Mouse (Mus musculus): ENCODE measurements around the gene Crhr1.

Gene Crhr1

GRCm38 (mm10) chr11:104132580-104133441 lies at the start of gene Crhr1:
TSS of gene Crhr1 (plus strand) at chr11:104132855.
- peak; percentile 64 for DNase-seq (ENCODE audit: low read depth, low spot score)

DNA sequence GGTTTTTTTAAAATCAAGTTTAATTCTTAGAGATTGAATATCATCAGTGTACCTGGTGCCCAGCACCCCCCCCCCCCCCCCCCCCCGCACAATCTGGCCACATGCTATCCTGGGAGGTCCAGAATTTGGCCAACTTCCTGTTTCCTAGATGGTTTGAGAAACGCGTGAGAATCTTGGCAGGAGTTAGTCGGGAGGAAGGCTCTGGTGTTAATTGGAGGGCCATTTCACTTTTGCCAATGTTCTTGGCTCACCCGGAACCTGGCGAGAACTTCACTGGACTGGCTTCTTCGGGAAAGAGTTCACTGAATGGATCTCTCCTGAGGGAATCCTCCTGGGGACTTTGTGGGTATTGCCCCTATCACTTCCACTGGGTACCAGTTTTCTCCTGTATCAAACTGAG lies 49.4 kb upstream of the Crhr1 start:
- no peak for DNase-seq (ENCODE audit: low read depth, low spot score)

- DNase-seq (ENCODE audit: low read depth, low spot score): no peak
These were observed 48.9 kb upstream of the Crhr1 start for GRCm38 (mm10) chr11:104083716-104084115.

DNA sequence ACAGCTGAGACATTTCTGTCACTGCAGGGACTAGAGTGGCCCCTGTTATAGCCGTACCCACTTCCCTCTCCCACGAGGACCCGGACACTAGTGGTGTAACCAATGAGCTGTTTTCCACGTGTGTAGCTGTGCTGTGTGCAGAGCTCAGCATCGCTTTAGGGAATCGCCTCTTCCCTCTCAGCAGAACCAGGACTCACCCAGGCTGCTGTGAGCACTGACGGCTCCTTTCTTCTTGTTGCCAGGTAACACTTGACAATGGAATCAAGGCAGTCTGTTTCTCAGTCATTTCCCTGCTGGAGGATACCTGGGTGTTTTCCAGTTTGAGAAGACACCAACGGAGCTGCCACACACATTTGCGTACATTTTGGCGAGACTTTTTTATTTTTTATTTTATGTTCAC lies 44.1 kb upstream of the Crhr1 start:
- DNase-seq (ENCODE audit: low read depth, low spot score): no peak

GRCm38 (mm10) chr11:104090769-104091168 lies 41.9 kb upstream of the Crhr1 start:
- no peak for DNase-seq (ENCODE audit: low read depth, low spot score)

DNA sequence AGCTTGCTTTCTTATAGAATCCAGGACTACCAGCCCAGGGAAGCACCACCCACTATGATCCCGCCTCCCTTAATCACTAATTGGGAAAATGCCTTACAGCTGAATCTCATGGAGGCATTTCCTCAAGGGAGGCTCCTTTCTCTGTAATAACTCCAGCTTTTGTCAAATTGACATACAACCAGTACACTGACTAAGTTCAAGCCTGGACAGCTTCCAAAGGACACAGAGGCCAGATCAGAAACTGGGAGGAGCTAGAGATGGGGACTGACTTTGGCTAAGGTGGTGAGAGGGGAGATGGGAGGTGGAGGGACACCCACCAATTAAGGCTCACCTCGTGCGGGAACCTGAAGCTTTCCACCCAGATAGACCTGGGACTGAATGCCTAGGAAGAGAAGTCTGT lies 37.5 kb upstream of the Crhr1 start:
- no peak for DNase-seq (ENCODE audit: low read depth, low spot score)

- no peak for DNase-seq (ENCODE audit: low read depth, low spot score)
These were observed 36.1 kb upstream of the Crhr1 start for GRCm38 (mm10) chr11:104096536-104096935.

- no peak for DNase-seq (ENCODE audit: low read depth, low spot score)
These were observed 33.1 kb upstream of the Crhr1 start for GRCm38 (mm10) chr11:104099542-104099941.

GRCm38 (mm10) chr11:104102641-104103040 lies 30.0 kb upstream of the Crhr1 start:
- no peak for DNase-seq (ENCODE audit: low read depth, low spot score)

- DNase-seq (ENCODE audit: low read depth, low spot score): no peak
These were observed 26.3 kb upstream of the Crhr1 start for GRCm38 (mm10) chr11:104106329-104106728.

- DNase-seq (ENCODE audit: low read depth, low spot score): no peak
These were observed 25.7 kb upstream of the Crhr1 start for GRCm38 (mm10) chr11:104106969-104107368.

DNA sequence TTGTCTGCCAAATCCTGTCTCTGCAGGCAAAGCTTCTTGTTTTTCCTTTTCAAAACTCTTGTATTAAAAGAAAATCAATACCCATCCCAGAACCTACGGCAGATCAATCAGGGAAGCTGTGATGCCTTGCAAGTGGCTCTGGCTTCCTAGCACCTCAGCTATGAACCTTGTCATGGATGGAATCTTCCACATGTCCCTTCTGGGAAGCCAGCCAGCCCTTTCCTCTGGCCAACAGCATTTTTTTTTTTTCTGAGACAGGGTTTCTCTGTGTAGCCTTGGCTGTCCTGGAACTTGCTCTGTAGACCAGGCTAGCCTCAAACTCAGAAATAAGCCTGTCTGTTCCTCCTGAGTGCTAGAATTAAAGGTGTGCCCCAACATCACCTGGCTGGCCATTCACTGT lies 22.3 kb upstream of the Crhr1 start:
- no peak for DNase-seq (ENCODE audit: low read depth, low spot score)

- no peak for DNase-seq (ENCODE audit: low read depth, low spot score)
These were observed 20.8 kb upstream of the Crhr1 start for GRCm38 (mm10) chr11:104111851-104112250.

DNA sequence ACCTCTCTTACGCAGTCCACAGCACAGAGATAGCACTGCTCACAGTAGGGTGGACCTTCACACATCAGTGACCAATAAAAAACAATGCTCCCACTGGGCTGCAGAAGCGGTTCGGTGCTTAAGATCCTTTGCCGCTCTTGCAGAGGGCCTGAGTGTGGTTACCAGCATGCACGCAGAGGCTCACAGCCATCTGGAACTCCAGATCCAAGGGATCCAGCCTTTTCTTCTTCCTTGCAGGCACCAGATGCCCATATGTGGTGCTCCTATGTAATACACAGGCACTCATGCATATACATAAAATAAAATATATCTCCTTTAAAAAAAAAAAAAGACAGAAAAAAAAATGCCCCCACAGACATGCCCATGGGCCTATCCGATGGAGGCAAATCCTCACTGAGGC lies 19.0 kb upstream of the Crhr1 start:
- no peak for DNase-seq (ENCODE audit: low read depth, low spot score)

GRCm38 (mm10) chr11:104114690-104115089 lies 18.0 kb upstream of the Crhr1 start:
- peak; percentile 98 for DNase-seq (ENCODE audit: low read depth, low spot score)

GRCm38 (mm10) chr11:104118356-104118755 lies 14.3 kb upstream of the Crhr1 start:
- no peak for DNase-seq (ENCODE audit: low read depth, low spot score)

- DNase-seq (ENCODE audit: low read depth, low spot score): no peak
These were observed 9.7 kb upstream of the Crhr1 start for GRCm38 (mm10) chr11:104122966-104123365.

DNA sequence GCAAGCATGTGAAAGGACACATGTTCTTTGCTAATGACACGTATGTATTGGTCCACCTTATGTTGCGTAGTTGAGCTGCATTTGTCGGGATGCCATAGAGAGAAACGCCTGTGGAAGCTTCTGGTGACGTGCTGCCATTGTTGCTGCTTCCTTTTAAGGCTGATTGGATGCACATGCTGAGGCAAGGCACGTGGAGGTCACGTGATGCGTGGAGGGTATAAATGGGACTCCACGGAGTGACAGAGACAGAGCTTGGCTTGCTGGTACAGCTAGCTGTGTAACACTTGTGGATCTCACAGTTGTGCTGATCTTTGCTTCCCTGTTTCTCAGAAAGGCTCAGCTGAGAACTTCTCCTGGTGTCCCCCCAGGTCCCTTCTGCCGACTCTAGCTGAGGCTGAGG lies 9.2 kb upstream of the Crhr1 start:
- DNase-seq (ENCODE audit: low read depth, low spot score): no peak

DNA sequence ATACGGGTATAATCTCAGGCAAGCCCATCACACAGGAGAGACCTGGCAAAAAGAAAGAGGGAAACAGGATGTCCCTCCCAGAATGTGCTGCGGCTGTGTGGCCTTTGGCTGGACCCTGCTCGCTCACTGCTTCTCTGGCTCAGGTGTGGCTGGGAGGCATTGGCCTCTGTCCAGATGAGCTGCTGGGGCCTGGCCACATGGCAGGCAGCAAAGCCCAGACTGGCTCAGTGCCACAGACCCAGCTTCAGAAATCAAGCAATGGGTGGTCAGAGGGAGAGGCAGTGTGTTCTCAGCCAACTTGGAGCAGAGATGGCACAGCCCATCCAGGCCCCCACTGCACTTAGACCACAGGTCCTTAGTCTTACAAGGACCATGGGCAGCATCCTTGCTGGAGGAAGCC lies 8.1 kb upstream of the Crhr1 start:
- DNase-seq (ENCODE audit: low read depth, low spot score): no peak

DNA sequence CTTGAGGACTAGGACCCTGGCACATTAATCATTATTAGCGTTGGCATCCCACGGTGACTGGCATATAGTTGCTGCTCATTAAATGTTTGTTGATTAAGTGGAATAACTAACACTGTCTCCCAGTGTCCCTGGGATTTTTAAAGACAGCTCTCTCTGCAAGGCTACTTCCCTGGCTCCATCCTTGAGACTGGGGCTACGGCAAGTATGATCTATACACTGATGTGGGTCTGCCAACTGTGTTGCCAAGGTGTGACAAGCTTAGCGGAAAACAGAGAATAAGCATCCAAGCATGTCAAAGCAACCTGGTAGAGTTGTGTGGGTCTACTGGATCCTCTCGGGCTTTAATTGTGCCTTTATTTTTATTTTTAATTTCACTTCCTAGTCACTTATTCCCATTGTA lies 3.2 kb upstream of the Crhr1 start:
- DNase-seq (ENCODE audit: low read depth, low spot score): no peak

GRCm38 (mm10) chr11:104130721-104131647 lies 1.7 kb upstream of the Crhr1 start:
- DNase-seq (ENCODE audit: low read depth, low spot score): no peak

DNA sequence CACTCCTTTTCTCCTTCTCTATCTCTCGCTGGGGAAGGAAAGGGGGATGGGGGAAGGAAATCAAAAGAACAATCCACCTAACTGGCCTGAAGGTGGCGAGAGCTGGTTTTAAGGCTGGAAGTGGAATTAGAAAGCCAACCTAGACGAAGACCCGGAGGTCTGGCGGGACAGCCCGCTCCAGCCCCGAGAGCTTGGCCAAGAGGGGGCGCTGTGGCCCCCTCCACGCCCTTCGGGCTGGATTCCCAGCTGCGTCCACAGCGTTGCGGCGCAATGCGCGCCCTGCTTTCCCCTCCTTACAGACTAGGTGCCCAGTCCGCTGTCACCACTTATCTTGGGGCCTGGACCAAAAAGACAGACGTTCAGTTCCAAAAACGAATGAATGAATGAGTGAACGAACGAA lies 899 bp upstream of the Crhr1 start:
- peak; percentile 88 for DNase-seq (ENCODE audit: low read depth, low spot score)

Data from ES-CJ7 (cell line).